Mouse (Mus musculus) MEL (cell line): ENCODE data around the gene Acat3. TPM values are rescaled to one million over a fixed set of nuclear protein-coding genes. Genes with fewer than 3 reads are reported as not detected.

Experiments
- DNase-seq: peaks from one replicate; pipeline ENCODE4 v3.0.0; 2011; ENCODE audit warnings: low read depth, low spot score
- H3K27ac ChIP-seq: 2 replicates; pipeline ENCODE4 v1.5.1; 2012; ENCODE audit warnings: low read depth, mild to moderate bottlenecking, control low read depth, low read length, moderate library complexity; ENCODE audit not compliant: control insufficient read depth
- H3K27me3 ChIP-seq, 2 experiments: fragments of 150-350 bp in 1 of 2; sonication (generic) in 1 of 2; 2 replicates each; pipeline ENCODE4 v1.6.1; 2012; ENCODE audit warnings: low read length in 2 of 2, mild to moderate bottlenecking in 2 of 2, improper control_type of control experiment in 1 of 2, moderate library complexity in 1 of 2; ENCODE audit not compliant: insufficient read depth in 2 of 2, control insufficient read depth in 1 of 2
- H3K36me3 ChIP-seq, 2 experiments: 2 replicates each; pipeline ENCODE4 v1.6.1; 2012 to 2014; ENCODE audit warnings: low read length in 2 of 2, improper control_type of control experiment in 1 of 2, inconsistent platforms in 1 of 2, mild to moderate bottlenecking in 1 of 2; ENCODE audit not compliant: insufficient read depth in 2 of 2, control insufficient read depth in 1 of 2
- H3K4me1 ChIP-seq, 2 experiments: fragments of 150-350 bp in 1 of 2; sonication (generic) in 1 of 2; 2 replicates each; pipeline ENCODE4 v1.6.1; 2012; ENCODE audit warnings: low read length in 2 of 2, improper control_type of control experiment in 1 of 2, mild to moderate bottlenecking in 1 of 2; ENCODE audit not compliant: insufficient read depth in 2 of 2, control insufficient read depth in 1 of 2
- H3K4me3 ChIP-seq, 2 experiments: fragments of 150-350 bp in 1 of 2; sonication (generic) in 1 of 2; 2 replicates each; pipeline ENCODE4 v1.5.1; 2012; ENCODE audit warnings: low read depth in 2 of 2, low read length in 2 of 2, mild to moderate bottlenecking in 2 of 2, moderate library complexity in 2 of 2, control low read depth in 1 of 2, improper control_type of control experiment in 1 of 2; ENCODE audit not compliant: control insufficient read depth in 1 of 2, insufficient read depth in 1 of 2
- H3K79me2 ChIP-seq: 2 replicates; pipeline ENCODE4 v1.6.1; 2012; ENCODE audit warnings: mild to moderate bottlenecking, low read length, moderate library complexity; ENCODE audit not compliant: control insufficient read depth, poor library complexity, insufficient read depth
- H3K9ac ChIP-seq: 2 replicates; pipeline ENCODE4 v1.6.1; 2012; ENCODE audit warnings: low read depth, mild to moderate bottlenecking, control low read depth, low read length, moderate library complexity; ENCODE audit not compliant: control insufficient read depth, poor library complexity, severe bottlenecking
- H3K9me3 ChIP-seq: fragments of 150-350 bp; sonication (generic); replicated peaks from 2 replicates; pipeline ENCODE4 v1.6.1; 2012; ENCODE audit warnings: mild to moderate bottlenecking, low read length, improper control_type of control experiment, moderate library complexity; ENCODE audit not compliant: insufficient read depth
- CTCF ChIP-seq, 3 experiments: IDR thresholded peaks in 2 of 3; conservative IDR thresholded peaks in 1 of 3; 2 replicates each; pipeline ENCODE4 v1.5.1; 2011 to 2012; ENCODE audit warnings: low read length in 3 of 3, low read depth in 2 of 3, mild to moderate bottlenecking in 2 of 3, improper control_type of control experiment in 1 of 3, inconsistent platforms in 1 of 3, mixed read lengths in 1 of 3, moderate library complexity in 1 of 3; ENCODE audit not compliant: control insufficient read depth in 1 of 3, insufficient read depth in 1 of 3, poor library complexity in 1 of 3, severe bottlenecking in 1 of 3
- ELF1 ChIP-seq: IDR thresholded peaks from 2 replicates; pipeline ENCODE4 v1.6.1; 2014; ENCODE audit warnings: low read depth, mild to moderate bottlenecking, inconsistent platforms, low read length, improper control_type of control experiment, moderate library complexity
- ETS1 ChIP-seq: IDR thresholded peaks from 2 replicates; pipeline ENCODE4 v1.6.1; 2012; ENCODE audit warnings: low read depth, mild to moderate bottlenecking, inconsistent platforms, low read length, improper control_type of control experiment, moderate library complexity
- GABPA ChIP-seq: IDR thresholded peaks from 2 replicates; pipeline ENCODE4 v1.6.1; 2012; ENCODE audit warnings: low read depth, mild to moderate bottlenecking, inconsistent platforms, low read length, improper control_type of control experiment, moderate library complexity
- GATA1 ChIP-seq: IDR thresholded peaks from 2 replicates; pipeline ENCODE4 v1.6.1; 2011; ENCODE audit warnings: low read depth, low read length, improper control_type of control experiment
- KAT2A ChIP-seq: conservative IDR thresholded peaks from 2 replicates; pipeline ENCODE4 v1.6.1; 2012; ENCODE audit warnings: low read depth, low read length, improper control_type of control experiment, inconsistent platforms
- MAX ChIP-seq: IDR thresholded peaks from 2 replicates; pipeline ENCODE4 v1.6.1; 2011; ENCODE audit warnings: low read length, improper control_type of control experiment
- MAZ ChIP-seq: IDR thresholded peaks from 2 replicates; pipeline ENCODE4 v1.6.1; 2012; ENCODE audit warnings: low read depth, mild to moderate bottlenecking, inconsistent platforms, low read length, improper control_type of control experiment
- MXI1 ChIP-seq: IDR thresholded peaks from 2 replicates; pipeline ENCODE4 v1.6.1; 2011; ENCODE audit warnings: mild to moderate bottlenecking, low read depth, low read length, improper control_type of control experiment
- MYB ChIP-seq: IDR thresholded peaks from 2 replicates; pipeline ENCODE4 v1.6.1; 2011; ENCODE audit warnings: mild to moderate bottlenecking, low read depth, low read length, improper control_type of control experiment
- MYC ChIP-seq: IDR thresholded peaks from 2 replicates; pipeline ENCODE4 v1.6.1; 2011; ENCODE audit warnings: low read depth, mild to moderate bottlenecking, low read length, improper control_type of control experiment, moderate library complexity
- NELFE ChIP-seq: IDR thresholded peaks from 2 replicates; pipeline ENCODE4 v1.6.1; 2011; ENCODE audit warnings: low read depth, low read length, improper control_type of control experiment
- NRF1 ChIP-seq: IDR thresholded peaks from 2 replicates; pipeline ENCODE4 v1.6.1; 2014; ENCODE audit warnings: low read depth, mild to moderate bottlenecking, inconsistent platforms, low read length, improper control_type of control experiment, moderate library complexity; ENCODE audit not compliant: poor library complexity, insufficient read depth, severe bottlenecking
- POLR2A ChIP-seq, 2 experiments: IDR thresholded peaks; 2 replicates each; pipeline ENCODE4 v1.6.1; 2011 to 2012; ENCODE audit warnings: low read length in 2 of 2, mild to moderate bottlenecking in 2 of 2, control low read depth in 1 of 2, improper control_type of control experiment in 1 of 2, low read depth in 1 of 2, moderate library complexity in 1 of 2; ENCODE audit not compliant: control insufficient read depth in 1 of 2, insufficient read depth in 1 of 2, poor library complexity in 1 of 2
- POLR2AphosphoS2 ChIP-seq: IDR thresholded peaks from 2 replicates; pipeline ENCODE4 v1.6.1; 2011; ENCODE audit warnings: low read length, improper control_type of control experiment
- POLR2AphosphoS5 ChIP-seq: IDR thresholded peaks from 2 replicates; pipeline ENCODE4 v1.6.1; 2012; ENCODE audit warnings: low read depth, borderline replicate concordance, mild to moderate bottlenecking, inconsistent platforms, low read length, moderate library complexity, mixed read lengths
- RAD21 ChIP-seq: IDR thresholded peaks from 2 replicates; pipeline ENCODE4 v1.6.1; 2011; ENCODE audit warnings: mild to moderate bottlenecking, low read depth, low read length, improper control_type of control experiment
- RCOR1 ChIP-seq: IDR thresholded peaks from 2 replicates; pipeline ENCODE4 v1.6.1; 2012; ENCODE audit warnings: low read depth, mild to moderate bottlenecking, inconsistent platforms, low read length, improper control_type of control experiment
- SIN3A ChIP-seq: IDR thresholded peaks from 2 replicates; pipeline ENCODE4 v1.6.1; 2012; ENCODE audit warnings: low read length, improper control_type of control experiment, inconsistent platforms
- SMC3 ChIP-seq: IDR thresholded peaks from 2 replicates; pipeline ENCODE4 v1.6.1; 2011; ENCODE audit warnings: low read depth, low read length, improper control_type of control experiment
- TCF12 ChIP-seq: IDR thresholded peaks from 2 replicates; pipeline ENCODE4 v1.6.1; 2014; ENCODE audit warnings: low read depth, mild to moderate bottlenecking, inconsistent platforms, low read length, improper control_type of control experiment, moderate library complexity
- USF2 ChIP-seq, 2 experiments: IDR thresholded peaks; 2 replicates each; pipeline ENCODE4 v1.6.1; 2011 to 2012; ENCODE audit warnings: improper control_type of control experiment in 2 of 2, low read length in 2 of 2, borderline replicate concordance in 1 of 2, inconsistent platforms in 1 of 2, low read depth in 1 of 2, mild to moderate bottlenecking in 1 of 2; ENCODE audit not compliant: insufficient read depth in 1 of 2
- ZC3H11A ChIP-seq: IDR thresholded peaks from 2 replicates; pipeline ENCODE4 v1.6.1; 2012; ENCODE audit warnings: low read depth, mild to moderate bottlenecking, inconsistent platforms, low read length, improper control_type of control experiment
- ZKSCAN1 ChIP-seq: IDR thresholded peaks from 2 replicates; pipeline ENCODE4 v1.6.1; 2012; ENCODE audit warnings: low read depth, mild to moderate bottlenecking, inconsistent platforms, low read length, improper control_type of control experiment, moderate library complexity
- polyA plus RNA-seq, 2 experiments: library from polyadenylated mRNA; stranded (reverse) in 1 of 2; unstranded in 1 of 2; fragments of >175 nt in 1 of 2; fragments of >200 nt in 1 of 2; gene quantifications; 2 replicates each; pipeline versions ENCODE4 v1.2.1 to v1.2.4; 2012; ENCODE audit warnings: low replicate concordance in 2 of 2, low read depth in 1 of 2; ENCODE audit not compliant: insufficient read length in 2 of 2, insufficient read depth in 1 of 2, missing spikeins in 1 of 2
- total RNA-seq: library from RNA; depleted of rRNA; stranded (reverse); fragments of 300-350 nt; gene quantifications from 2 replicates; pipeline ENCODE4 v1.2.3, GENCODE M21; 2012

Acat3 gene
- total and polyA plus RNA-seq, 3 experiments: 1.0 to 14.6 TPM; not detected in 1

GRCm38 (mm10) chr17:12880178-12880577 lies 60.2 kb downstream of the Acat3 start:
- Histone ChIP-seq H3K36me3 (peaks cover 0 to 2% of the 10 kb centered on the region in 2 experiments; a peak in 1 of 4 replicates), H3K27me3 (no peaks in the 10 kb centered on the region), H3K79me2 (no peaks in the 10 kb centered on the region), H3K27ac (no peak overlapping the region), H3K4me3 (no peak overlapping the region), H3K9me3 (no peaks in the 10 kb centered on the region), H3K4me1 (peaks cover 0 to 4% of the 10 kb centered on the region in 2 experiments; a peak in 1 of 4 replicates), H3K9ac (no peak overlapping the region)
- DNase-seq: peak; percentile 86
- TF ChIP-seq RAD21 (peak; percentile 90), SMC3 (peak; percentile 74), GABPA (no peak), SIN3A (no peak), GATA1 (no peak), CTCF (IDR thresholded peaks at IDR 0.05 in 2 of 3, conservative IDR thresholded peaks at IDR 0.05 in 1 of 3; ENCODE audit: control insufficient read depth in 1 of 3, insufficient read depth in 1 of 3, low read depth in 2 of 3, low read length in 3 of 3, poor library complexity in 1 of 3, severe bottlenecking in 1 of 3) (peak; percentile 73 to 94 (median 78)), RCOR1 (no peak), ZC3H11A (peak; percentile 59), ELF1 (no peak), KAT2A (no peak), TCF12 (no peak)

- H3K27ac ChIP-seq: no peak within 1 kb of the TSS
- TF ChIP-seq NRF1: no peak
- no peak for TF ChIP-seq MAZ
- no peak for TF ChIP-seq SIN3A
- no peak for TF ChIP-seq RCOR1
- no peak for TF ChIP-seq ETS1
- no peak for TF ChIP-seq POLR2AphosphoS5
- TF ChIP-seq MXI1: no peak
- TF ChIP-seq ZKSCAN1: no peak
- no peak for TF ChIP-seq MYB
- TF ChIP-seq MYC: no peak
- TF ChIP-seq TCF12: no peak
- TF ChIP-seq USF2 (IDR thresholded peaks at IDR 0.05; ENCODE audit: borderline replicate concordance in 1 of 2, insufficient read depth in 1 of 2, low read depth in 1 of 2, low read length in 2 of 2): no peak
- no peak for TF ChIP-seq NELFE
- TF ChIP-seq POLR2A (IDR thresholded peaks at IDR 0.05; ENCODE audit: control insufficient read depth in 1 of 2, insufficient read depth in 1 of 2, low read depth in 1 of 2, low read length in 2 of 2, poor library complexity in 1 of 2): no peak
- TF ChIP-seq MAX: no peak
- TF ChIP-seq POLR2AphosphoS2: no peak
- peaks cover 0 to 2% of the 10 kb centered on the region in 2 experiments; a peak in 1 of 4 replicates for H3K36me3 ChIP-seq
- no peak within 1 kb of the TSS for H3K4me3 ChIP-seq
- H3K79me2 ChIP-seq: no peaks in the 10 kb centered on the region
- no peaks in the 10 kb centered on the region for H3K9me3 ChIP-seq
- H3K27me3 ChIP-seq: peaks cover 0 to 2% of the 10 kb centered on the region in 2 experiments; a peak in 1 of 4 replicates
- no peak within 1 kb of the TSS; the same call in 1 of the 2 replicates for H3K9ac ChIP-seq
- H3K4me1 ChIP-seq: peaks cover 0 to 4% of the 10 kb centered on the region in 2 experiments; a peak in 1 of 4 replicates
- DNase-seq: no peak
Observed at GRCm38 (mm10) chr17:12875734-12876133, 64.7 kb downstream of the Acat3 start, which contains the start of gene Mrgprh. Gene Mrgprh, plus strand, starts transcription at chr17:12876034.
